Mouse (Mus musculus) limb, embryonic 12.5 days (tissue): ENCODE data around the gene Gm29776. TPM values are rescaled to one million over a fixed set of nuclear protein-coding genes. Genes with fewer than 3 reads are reported as not detected.

ENCODE experiments used
- ATAC-seq: fragments of 200-750 bp; cut with Nextera tagmentation; 2 replicates; pipeline ENCODE4 v1.8.0; 2017; ENCODE audit warnings: low read depth, moderate TSS enrichment; ENCODE audit not compliant: insufficient number of reproducible peaks, insufficient read depth, low FRiP score, low TSS enrichment
- H3K27ac ChIP-seq: fragments of 300-500 bp; sonication (generic); 2 replicates; pipeline ENCODE4 v1.5.1; 2016; ENCODE audit warnings: mild to moderate bottlenecking, moderate library complexity
- H3K27me3 ChIP-seq: fragments of 300-500 bp; sonication (generic); 2 replicates; pipeline ENCODE4 v1.6.1; 2016; ENCODE audit warnings: mild to moderate bottlenecking, moderate library complexity
- H3K36me3 ChIP-seq: fragments of 300-500 bp; sonication (generic); 2 replicates; pipeline ENCODE4 v1.6.1; 2016; ENCODE audit warnings: mild to moderate bottlenecking, moderate library complexity
- H3K4me1 ChIP-seq: fragments of 300-500 bp; sonication (generic); replicated peaks from 2 replicates; pipeline ENCODE4 v1.6.1; 2016
- H3K4me2 ChIP-seq: fragments of 300-500 bp; sonication (generic); 2 replicates; pipeline ENCODE4 v1.6.1; 2016; ENCODE audit warnings: mild to moderate bottlenecking, moderate library complexity
- H3K4me3 ChIP-seq: fragments of 300-500 bp; sonication (generic); replicated peaks from 2 replicates; pipeline ENCODE4 v1.5.1; 2016; ENCODE audit warnings: mild to moderate bottlenecking
- H3K9ac ChIP-seq: fragments of 300-500 bp; sonication (generic); replicated peaks from 2 replicates; pipeline ENCODE4 v1.6.1; 2016; ENCODE audit warnings: mild to moderate bottlenecking, moderate library complexity
- H3K9me3 ChIP-seq: fragments of 300-500 bp; sonication (generic); 2 replicates; pipeline ENCODE4 v1.6.1; 2016; ENCODE audit warnings: mild to moderate bottlenecking, moderate library complexity
- WGBS: fragments of 180-500 bp; shearing (Covaris S2); methylation state at CpG from one replicate; pipeline ENCODE4 v1.1.7; 2016; 5-methylcytosine and 5-hydroxymethylcytosine counted together
- microRNA-seq: library from miRNA; unstranded; fragments of <30 nt; microRNA quantifications from one replicate; pipeline ENCODE4, GENCODE M21; 2017
- polyA plus RNA-seq: library from polyadenylated mRNA; unstranded; fragments of >200 nt; fragmentation: Nextera tagmentation; extraction: Ambion mirVana; gene quantifications from 2 replicates; pipeline ENCODE4 v1.2.1, GENCODE M21; 2016

Gm29776 gene
- polyA plus RNA-seq, 1 experiment from 2014 or later: 0.16 TPM

DNA sequence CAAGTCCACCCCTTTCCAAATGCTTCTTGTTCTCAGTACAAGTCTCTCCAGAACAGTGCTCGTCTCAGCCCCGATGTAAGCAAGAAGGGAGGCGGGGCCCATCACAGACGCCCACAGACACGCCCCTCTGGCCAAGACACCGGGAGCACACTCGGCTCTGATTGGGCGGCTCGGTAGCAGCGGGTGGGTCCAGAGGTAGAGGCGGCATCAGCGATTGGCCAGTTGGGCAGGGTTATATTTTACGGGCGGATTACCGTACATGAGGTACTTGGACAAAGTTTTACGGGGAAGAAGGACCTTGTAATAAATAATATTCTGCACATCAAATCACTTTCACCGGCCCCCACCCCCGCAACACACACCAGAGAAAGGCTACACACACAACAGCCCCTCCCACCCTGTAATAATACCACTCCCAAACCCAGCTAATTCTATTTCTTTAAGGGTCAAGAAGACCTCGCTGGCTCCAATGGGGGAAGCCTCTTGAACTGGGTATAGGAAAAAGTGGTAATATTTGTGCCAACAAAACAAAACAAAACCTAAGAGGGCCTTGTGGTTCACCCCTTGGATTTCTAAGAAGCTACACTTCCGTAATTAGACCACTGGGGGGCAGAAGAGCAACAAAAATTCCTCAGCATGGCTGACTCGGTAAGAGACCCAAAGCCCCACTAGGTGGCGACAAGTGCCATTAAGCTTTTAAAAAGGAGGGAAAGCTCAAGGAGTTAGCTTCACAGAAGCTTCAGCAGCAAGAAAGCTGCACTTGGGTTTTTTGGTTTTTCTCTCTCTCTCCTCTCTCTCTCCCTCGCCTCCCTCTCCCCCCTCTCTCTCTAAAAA, 47.8 kb downstream of the Gm29776 start:
- ATAC-seq: no peak
- 0 out of 2 replicates have a peak overlapping the region, but pooled peaks have one; percentile 2 for H3K4me3 ChIP-seq

DNA sequence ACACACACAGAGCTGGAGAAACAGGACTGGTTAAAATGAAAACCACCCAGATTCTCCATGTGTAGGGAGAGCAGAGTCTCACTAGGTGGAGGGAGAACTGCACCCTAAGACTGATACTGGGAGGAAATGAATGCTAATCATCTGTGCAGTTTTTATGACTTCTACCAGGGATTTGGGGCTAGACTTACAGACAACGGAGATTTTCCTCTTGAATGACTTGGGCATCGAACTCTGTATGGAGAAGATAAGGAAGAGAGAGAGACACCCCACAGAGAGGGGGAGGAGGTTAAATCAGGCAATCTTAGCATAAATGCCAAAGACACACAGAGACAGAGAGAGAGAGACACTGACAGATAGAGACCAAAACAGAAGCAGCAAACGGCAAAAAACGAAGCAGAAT, 50.7 kb downstream of the Gm29776 start:
- WGBS: 87% methylated on average over 4 of the region's 4 CpGs
- no peak overlapping the region for H3K4me3 ChIP-seq
- no peak overlapping the region for H3K4me2 ChIP-seq
- no peaks in the 10 kb centered on the region for H3K27me3 ChIP-seq
- H3K27ac ChIP-seq: no peak overlapping the region
- H3K36me3 ChIP-seq: peaks cover 85% of the 10 kb centered on the region
- H3K9ac ChIP-seq: no peak overlapping the region
- peaks cover 33% of the 10 kb centered on the region for H3K4me1 ChIP-seq
- ATAC-seq: no peak
- H3K9me3 ChIP-seq: no peaks in the 10 kb centered on the region

More for the DNA sequence above, 47.8 kb downstream of the Gm29776 start:
- H3K9me3 ChIP-seq: no peaks in the 10 kb centered on the region
- peaks cover 69% of the 10 kb centered on the region for H3K36me3 ChIP-seq
- 65% methylated on average over 23 of the region's 23 CpGs for WGBS
- H3K27ac ChIP-seq: peak overlapping the region; percentile 41; the same call in 1 of the 2 replicates
- 0 out of 2 replicates have a peak overlapping the region, but pooled peaks have one; percentile 76 for H3K4me2 ChIP-seq
- peaks cover 39% of the 10 kb centered on the region for H3K4me1 ChIP-seq
- H3K27me3 ChIP-seq: no peaks in the 10 kb centered on the region
- H3K9ac ChIP-seq: no peak overlapping the region

- WGBS: 97% methylated on average over 8 of the region's 8 CpGs
- Histone ChIP-seq H3K9ac (no peak overlapping the region), H3K27ac (no peak overlapping the region), H3K4me2 (no peak overlapping the region), H3K4me1 (peaks cover 26% of the 10 kb centered on the region), H3K36me3 (peaks cover 93% of the 10 kb centered on the region), H3K9me3 (no peaks in the 10 kb centered on the region), H3K4me3 (no peak overlapping the region), H3K27me3 (no peaks in the 10 kb centered on the region)
- no peak for ATAC-seq
Observed at GRCm38 (mm10) chr14:54646898-54647636, 51.6 kb downstream of the Gm29776 start.

GRCm38 (mm10) chr14:54646455-54646854, 52.2 kb downstream of the Gm29776 start:
- H3K9me3 ChIP-seq: no peaks in the 10 kb centered on the region
- ATAC-seq: no peak
- whole genome bisulfite sequencing: 93% methylated on average over 17 of the region's 17 CpGs

DNA sequence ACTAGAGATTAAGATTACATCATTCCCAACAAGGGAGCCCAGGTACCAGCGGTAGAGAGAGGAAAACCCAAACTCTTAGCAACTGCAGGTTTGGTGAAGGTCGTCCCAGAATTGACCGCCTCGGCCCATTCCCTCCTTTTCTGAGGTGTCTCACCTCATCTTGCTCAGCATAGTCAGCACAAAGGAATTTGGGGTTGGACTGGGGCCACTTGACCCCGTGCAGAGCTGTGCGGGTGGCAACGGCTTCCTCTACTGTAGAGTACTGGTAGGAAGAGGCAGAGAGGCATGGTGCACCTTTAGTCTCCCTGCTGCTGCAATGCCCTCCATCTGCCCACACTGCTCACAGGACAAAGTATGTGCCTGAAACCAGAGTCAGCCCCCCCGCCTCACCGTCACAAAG, 54.3 kb downstream of the Gm29776 start:
- Histone ChIP-seq H3K9me3 (no peaks in the 10 kb centered on the region), H3K9ac (no peak overlapping the region), H3K27me3 (no peaks in the 10 kb centered on the region), H3K36me3 (peaks cover 72% of the 10 kb centered on the region), H3K27ac (no peak overlapping the region), H3K4me3 (no peak overlapping the region), H3K4me1 (peaks cover 17% of the 10 kb centered on the region), H3K4me2 (no peak overlapping the region)
- WGBS: 92% methylated on average over 9 of the region's 9 CpGs
- no peak for ATAC-seq

More at GRCm38 (mm10) chr14:54646455-54646854, 52.2 kb downstream of the Gm29776 start:
- H3K4me1 ChIP-seq: peaks cover 20% of the 10 kb centered on the region
- H3K9ac ChIP-seq: no peak overlapping the region
- H3K27me3 ChIP-seq: no peaks in the 10 kb centered on the region
- no peak overlapping the region for H3K4me3 ChIP-seq
- H3K4me2 ChIP-seq: no peak overlapping the region
- H3K36me3 ChIP-seq: peaks cover 90% of the 10 kb centered on the region
- no peak overlapping the region for H3K27ac ChIP-seq

GRCm38 (mm10) chr14:54643011-54643410, 55.6 kb downstream of the Gm29776 start:
- H3K4me3 ChIP-seq: no peak overlapping the region
- H3K4me1 ChIP-seq: peaks cover 18% of the 10 kb centered on the region
- peaks cover 73% of the 10 kb centered on the region for H3K36me3 ChIP-seq
- 95% methylated on average over 2 of the region's 2 CpGs for WGBS
- H3K9ac ChIP-seq: no peak overlapping the region
- no peak overlapping the region for H3K4me2 ChIP-seq
- H3K27ac ChIP-seq: no peak overlapping the region
- ATAC-seq: no peak
- H3K9me3 ChIP-seq: no peaks in the 10 kb centered on the region
- H3K27me3 ChIP-seq: no peaks in the 10 kb centered on the region

Small RNAs within 50 kb of the gene (microRNA-seq; reads per million reads assigned to microRNA genes)
- gene Mir6948: 0.93 reads per million

Other genes with a start within 250 kb of the Gm29776 start
- gene Lrp10, start 234.7 kb downstream of the Gm29776 start, polyA plus RNA-seq: 28.3 and 28.7 TPM in 2 replicates
- gene Rem2, start 222.7 kb downstream of the Gm29776 start, polyA plus RNA-seq: 4.3 and 5.0 TPM in 2 replicates
- gene Prmt5, start 181.3 kb downstream of the Gm29776 start, polyA plus RNA-seq: 105 and 106 TPM in 2 replicates
- gene Haus4, start 144.2 kb downstream of the Gm29776 start, polyA plus RNA-seq: 54.5 and 58.1 TPM in 2 replicates
- gene Ajuba, start 121.3 kb downstream of the Gm29776 start, polyA plus RNA-seq: 68.9 and 72.2 TPM in 2 replicates
- 9.7 and 10.7 TPM in 2 replicates for gene 4931414P19Rik, start 92.8 kb downstream of the Gm29776 start, polyA plus RNA-seq
- gene Psmb5, start 80.8 kb downstream of the Gm29776 start, polyA plus RNA-seq: 410 and 432 TPM in 2 replicates
- gene Psmb11, start 77.4 kb downstream of the Gm29776 start, polyA plus RNA-seq: 0.06 and 0.29 TPM in 2 replicates
- gene Gm17606, start 57.9 kb downstream of the Gm29776 start, polyA plus RNA-seq: not detected in 2 replicates
- gene Cdh24, start 57.5 kb downstream of the Gm29776 start, polyA plus RNA-seq: 11.8 and 12.9 TPM in 2 replicates
- 105 TPM in 2 replicates for gene 1700123O20Rik, start 12.6 kb downstream of the Gm29776 start, polyA plus RNA-seq
- 148 and 175 TPM in 2 replicates for gene Acin1, start 11.9 kb downstream of the Gm29776 start, polyA plus RNA-seq
- not detected in 2 replicates for gene Cebpe, start 13.3 kb upstream of the Gm29776 start, polyA plus RNA-seq
- gene Slc7a8, start 83.1 kb upstream of the Gm29776 start, polyA plus RNA-seq: 0.56 and 1.1 TPM in 2 replicates
- gene Rnf212b, start 115.3 kb upstream of the Gm29776 start, polyA plus RNA-seq: not detected in 2 replicates
- gene Homez, start 172.1 kb upstream of the Gm29776 start, polyA plus RNA-seq: 14.2 and 15.9 TPM in 2 replicates
- gene Ppp1r3e, start 178.7 kb upstream of the Gm29776 start, polyA plus RNA-seq: 0.74 TPM in 1 of 2 replicates, not detected in the other
- gene Bcl2l2, start 184.5 kb upstream of the Gm29776 start, polyA plus RNA-seq: 2.4 and 3.3 TPM in 2 replicates
- gene Gm20521, start 184.6 kb upstream of the Gm29776 start, polyA plus RNA-seq: not detected in 2 replicates
- 183 and 200 TPM in 2 replicates for gene Pabpn1, start 193.7 kb upstream of the Gm29776 start, polyA plus RNA-seq
- gene Slc22a17, start 214.3 kb upstream of the Gm29776 start, polyA plus RNA-seq: 98.2 and 102 TPM in 2 replicates
- gene Efs, start 227.3 kb upstream of the Gm29776 start, polyA plus RNA-seq: 44.5 and 52.7 TPM in 2 replicates
- gene Il25, start 233.9 kb upstream of the Gm29776 start, polyA plus RNA-seq: not detected in 2 replicates
- gene Cmtm5, start 237.4 kb upstream of the Gm29776 start, polyA plus RNA-seq: 5.5 and 8.4 TPM in 2 replicates